Comparison of ENCODE assay signal across 17 mouse cellular contexts in genomic region chr9:112291875-112292274, GRCm38 (mm10). TPM values are rescaled to one million over a fixed set of nuclear protein-coding genes. Genes with fewer than 3 reads are reported as not detected.
"Had no signal": no experiment of that assay in that cellular context is flagged by ENCODE, and none has a peak within 500 bp of the region (broad histone marks: within the 10 kb centered on the region; RNA-seq: fewer than 3 reads in every experiment).

No protein-coding gene starts in this region.

- H3K4me3 ChIP-seq: left cerebral cortex, adult 2 months; limb, embryonic 12.5 days; liver, embryonic 13.5 days had no signal

- H3K9me3 ChIP-seq: limb, embryonic 12.5 days; liver, embryonic 13.5 days had no signal

- H3K27ac ChIP-seq: kidney, postnatal 0 days; left cerebral cortex, adult 2 months; limb, embryonic 12.5 days; liver, embryonic 13.5 days; stomach, postnatal 0 days had no signal

- H3K4me2 ChIP-seq: limb, embryonic 12.5 days; liver, embryonic 13.5 days; midbrain, embryonic 11.5 days had no signal

- H3K36me3 ChIP-seq: limb, embryonic 12.5 days; liver, embryonic 13.5 days had no signal

- H3K9ac ChIP-seq: limb, embryonic 12.5 days; liver, embryonic 13.5 days had no signal

- DNase-seq: kidney, adult 2 months; kidney, postnatal 25 days; layer of hippocampus, postnatal 36 days; liver, embryonic 13.5 days; lung, adult 2 months; lung, postnatal 14 days; lung, postnatal 4 days; midbrain, embryonic 14.5 days; thymus, adult 2 months; thymus, postnatal 25 days had no signal

- H3K27me3 ChIP-seq: limb, embryonic 12.5 days; liver, embryonic 13.5 days had no signal

- H3K4me1 ChIP-seq: limb, embryonic 12.5 days; liver, embryonic 13.5 days had no signal

- ATAC-seq: intestine, postnatal 0 days had no signal

RNA-seq across cellular contexts. Expression of gene Arpp21, which starts 56.1 kb away (rescaled TPM):
- polyA plus RNA-seq: liver, adult 2 months had no signal
